Mouse (Mus musculus): Measurements from ENCODE around the gene Sema4b.

DNA sequence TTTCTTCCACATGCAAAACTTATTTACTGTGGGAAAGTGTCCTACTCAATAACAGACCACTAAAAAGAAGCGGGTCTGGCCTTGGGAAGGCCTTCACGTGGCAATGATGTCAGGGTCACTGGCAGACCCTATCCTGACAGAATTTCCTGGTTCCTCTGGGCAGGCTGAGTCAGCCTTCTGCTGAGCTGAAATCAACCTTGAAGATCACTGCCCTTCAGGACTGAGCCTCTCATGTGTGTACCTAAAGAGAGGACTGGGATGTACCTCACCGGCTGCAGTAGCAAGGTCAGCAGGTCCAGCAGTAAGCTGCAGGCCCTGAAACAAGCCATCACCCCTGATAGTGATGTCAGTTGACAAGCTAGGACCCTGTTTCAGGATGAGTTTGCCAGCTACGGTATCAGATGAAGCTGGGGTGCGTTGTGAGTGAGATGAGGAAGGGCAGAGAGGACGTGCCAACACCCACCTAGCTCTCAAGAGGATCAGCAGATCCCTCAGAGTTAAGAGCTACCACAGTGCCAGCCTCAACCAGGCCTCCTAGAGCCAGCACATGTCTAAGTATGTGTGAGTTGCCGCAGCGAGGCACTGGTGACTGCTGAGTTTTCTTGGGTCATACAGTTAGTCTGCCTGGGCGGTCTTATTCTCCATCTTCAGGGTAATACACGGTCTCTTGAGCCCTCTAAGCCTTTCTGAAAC, 8.5 kb upstream of the Sema4b start:
- TF ChIP-seq EP300 (IDR thresholded peaks at IDR 0.05; ENCODE audit: low read depth) (no peak), CTCF (IDR thresholded peaks at IDR 0.05; ENCODE audit: low read depth) (no peak)

Data from liver, embryonic 14.5 days (tissue).